Mouse (Mus musculus) limb, embryonic 11.5 days (tissue): ENCODE measurements at regions not wholly inside any gene's neighbourhood (a gene's known extent, or its start where the extent isn't known, plus 50 kb on each side); places are given as distances from the start of the nearest gene placed in this dataset.

ENCODE experiments used
- ATAC-seq: fragments of 200-750 bp; cut with Nextera tagmentation; 2 replicates; pipeline ENCODE4 v1.8.0; 2017; ENCODE audit warnings: low read depth; ENCODE audit not compliant: insufficient number of reproducible peaks, low FRiP score, low TSS enrichment
- DNase-seq: peaks from one replicate; pipeline ENCODE4 v3.0.0-alpha.2; 2015; ENCODE audit warnings: low spot score
- H3K27ac ChIP-seq: fragments of 300-500 bp; sonication (generic); replicated peaks from 2 replicates; pipeline ENCODE4 v1.5.1; 2014; ENCODE audit warnings: low read depth, mild to moderate bottlenecking, low read length
- H3K27me3 ChIP-seq: fragments of 300-500 bp; sonication (generic); 2 replicates; pipeline ENCODE4 v1.6.1; 2014; ENCODE audit warnings: mild to moderate bottlenecking, low read length, mixed read lengths; ENCODE audit not compliant: control insufficient read depth, insufficient read depth
- H3K36me3 ChIP-seq: fragments of 300-500 bp; sonication (generic); 2 replicates; pipeline ENCODE4 v1.6.1; 2014; ENCODE audit warnings: mild to moderate bottlenecking, low read length, moderate library complexity, mixed read lengths; ENCODE audit not compliant: control insufficient read depth, insufficient read depth
- H3K4me1 ChIP-seq: fragments of 300-500 bp; sonication (generic); 2 replicates; pipeline ENCODE4 v1.6.1; 2014; ENCODE audit warnings: low read length, mixed read lengths; ENCODE audit not compliant: control insufficient read depth, insufficient read depth
- H3K4me2 ChIP-seq: fragments of 300-500 bp; sonication (generic); 2 replicates; pipeline ENCODE4 v1.6.1; 2014; ENCODE audit warnings: low read depth, mild to moderate bottlenecking, moderate library complexity; ENCODE audit not compliant: severe bottlenecking
- H3K4me3 ChIP-seq: fragments of 300-500 bp; sonication (generic); 2 replicates; pipeline ENCODE4 v1.5.1; 2014; ENCODE audit warnings: low read depth, low read length
- H3K9ac ChIP-seq: fragments of 300-500 bp; sonication (generic); 2 replicates; pipeline ENCODE4 v1.6.1; 2014; ENCODE audit warnings: mild to moderate bottlenecking, low read length
- H3K9me3 ChIP-seq: fragments of 300-500 bp; sonication (generic); 2 replicates; pipeline ENCODE4 v1.6.1; 2016; ENCODE audit warnings: low read length; ENCODE audit not compliant: control insufficient read depth
- WGBS: fragments of 180-500 bp; shearing (Covaris S2); extraction: QIAGEN DNeasy Blood & Tissue Kit; methylation state at CpG from one replicate; pipeline ENCODE4 v1.1.7; 2014; 5-methylcytosine and 5-hydroxymethylcytosine counted together

DNA sequence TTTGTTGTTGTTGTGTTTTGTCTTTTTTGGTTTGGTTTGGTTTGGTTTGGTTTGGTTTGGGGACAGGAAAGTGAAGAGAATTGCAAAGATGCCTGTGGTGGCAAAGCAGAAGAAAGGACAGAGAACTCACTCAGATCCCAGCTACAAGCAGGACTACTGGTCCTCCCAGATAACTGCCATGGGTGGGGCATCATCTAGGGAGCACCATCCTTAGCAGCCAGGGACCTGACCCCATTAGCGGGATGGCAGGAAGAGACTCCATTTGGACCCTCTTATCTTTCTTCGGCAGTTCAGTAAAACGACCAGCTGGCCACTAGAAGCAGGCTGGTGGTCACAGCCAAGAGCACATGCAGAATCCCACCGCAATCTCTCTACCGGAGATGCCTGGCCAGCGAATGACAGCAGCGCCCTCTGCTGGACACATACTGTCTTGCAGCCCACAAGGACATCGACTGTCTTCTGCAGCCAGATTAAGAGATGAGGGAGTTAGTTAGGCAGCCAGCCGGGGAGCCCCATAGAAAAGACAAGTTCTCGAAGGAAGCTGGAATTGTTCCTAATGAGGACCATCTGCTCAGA lies 119.8 kb downstream of the Gm9195 start:
- DNase-seq (peak; percentile 88), ATAC-seq (peak; percentile 39; the same call in 1 of the 2 replicates)
- H3K4me2 ChIP-seq, result no peak overlapping the region

GRCm38 (mm10) chr14:72360829-72361520 lies 130.7 kb downstream of the Gm9195 start:
- H3K9ac ChIP-seq, result no peak overlapping the region
- no peaks in the 10 kb centered on the region for H3K36me3 ChIP-seq
- no peaks in the 10 kb centered on the region for H3K9me3 ChIP-seq
- 82% methylated on average over 4 of the region's 4 CpGs for WGBS
- no peaks in the 10 kb centered on the region for H3K27me3 ChIP-seq
- H3K27ac ChIP-seq, result no peak overlapping the region
- H3K4me3 ChIP-seq, result no peak overlapping the region
- DNase-seq, result no peak
- no peaks in the 10 kb centered on the region for H3K4me1 ChIP-seq
- no peak overlapping the region for H3K4me2 ChIP-seq
- ATAC-seq, result no peak

More for the DNA sequence above, 119.8 kb downstream of the Gm9195 start:
- Histone ChIP-seq H3K27ac (no peak overlapping the region), H3K9me3 (no peaks in the 10 kb centered on the region), H3K27me3 (no peaks in the 10 kb centered on the region), H3K9ac (no peak overlapping the region), H3K4me3 (no peak overlapping the region), H3K4me1 (no peaks in the 10 kb centered on the region), H3K36me3 (no peaks in the 10 kb centered on the region)
- WGBS, result 4% methylated on average over 10 of the region's 10 CpGs

GRCm38 (mm10) chr14:72360181-72360580 lies 131.5 kb downstream of the Gm9195 start:
- Histone ChIP-seq H3K36me3 (no peaks in the 10 kb centered on the region), H3K4me3 (no peak overlapping the region), H3K4me2 (no peak overlapping the region), H3K27me3 (no peaks in the 10 kb centered on the region), H3K4me1 (no peaks in the 10 kb centered on the region), H3K9ac (no peak overlapping the region), H3K9me3 (no peaks in the 10 kb centered on the region), H3K27ac (no peak overlapping the region)
- WGBS, result 91% methylated on average over 7 of the region's 7 CpGs
- DNase-seq (no peak), ATAC-seq (no peak)

DNA sequence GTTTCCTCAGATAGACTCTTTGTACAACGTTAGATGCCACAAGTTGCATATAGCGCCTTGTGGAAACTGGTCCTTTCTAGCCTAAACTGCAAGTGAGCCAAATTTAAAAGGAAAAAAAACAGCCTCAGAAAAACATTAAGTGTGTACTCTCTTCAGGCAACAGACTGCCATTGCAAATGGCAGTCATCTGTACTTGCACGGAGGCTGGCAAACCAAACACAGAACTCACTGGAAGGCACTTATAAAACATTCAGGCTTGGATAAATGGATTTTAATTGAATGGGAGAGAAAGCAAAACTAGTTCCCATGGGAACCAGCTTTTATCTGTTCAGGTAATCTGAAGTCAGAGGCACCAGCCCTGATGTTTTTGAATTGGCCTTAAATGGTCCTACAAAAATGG lies 133.7 kb downstream of the Gm9195 start:
- no peaks in the 10 kb centered on the region for H3K9me3 ChIP-seq
- no peak for ATAC-seq
- no peak overlapping the region for H3K9ac ChIP-seq
- 92% methylated on average over 3 of the region's 3 CpGs for WGBS
- H3K4me2 ChIP-seq, result no peak overlapping the region
- no peak for DNase-seq
- no peak overlapping the region for H3K4me3 ChIP-seq
- no peaks in the 10 kb centered on the region for H3K4me1 ChIP-seq
- no peaks in the 10 kb centered on the region for H3K27me3 ChIP-seq
- H3K36me3 ChIP-seq, result no peaks in the 10 kb centered on the region
- H3K27ac ChIP-seq, result no peak overlapping the region

DNA sequence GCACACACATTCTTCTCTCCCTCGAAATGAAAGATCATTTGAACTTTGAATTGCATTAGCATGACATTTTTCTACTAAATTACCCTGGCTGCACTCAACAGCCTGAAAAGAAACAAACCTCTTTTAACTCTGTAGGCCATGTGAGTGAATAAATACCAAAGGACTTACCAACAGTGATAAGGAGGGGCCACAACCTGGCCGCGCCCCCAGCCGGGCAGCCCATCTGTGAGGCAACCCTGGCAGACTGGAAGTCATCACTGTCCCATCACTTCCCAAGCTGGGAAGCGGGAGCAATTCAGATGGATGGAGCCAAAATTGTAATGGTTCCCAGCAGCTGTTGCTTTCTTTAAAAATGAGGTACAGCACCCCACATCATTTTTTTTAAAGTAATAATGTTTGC lies 149.5 kb downstream of the Gm9195 start:
- no peaks in the 10 kb centered on the region for H3K4me1 ChIP-seq
- no peaks in the 10 kb centered on the region for H3K36me3 ChIP-seq
- 59% methylated on average over 5 of the region's 5 CpGs for WGBS
- H3K4me3 ChIP-seq, result no peak overlapping the region
- no peaks in the 10 kb centered on the region for H3K9me3 ChIP-seq
- no peak overlapping the region for H3K4me2 ChIP-seq
- H3K27me3 ChIP-seq, result no peaks in the 10 kb centered on the region
- H3K27ac ChIP-seq, result no peak overlapping the region
- H3K9ac ChIP-seq, result no peak overlapping the region
- DNase-seq (no peak), ATAC-seq (no peak)

GRCm38 (mm10) chr14:72341590-72342154 lies 150.0 kb downstream of the Gm9195 start:
- Histone ChIP-seq H3K9ac (no peak overlapping the region), H3K27me3 (no peaks in the 10 kb centered on the region), H3K4me1 (no peaks in the 10 kb centered on the region), H3K4me2 (no peak overlapping the region), H3K27ac (no peak overlapping the region), H3K36me3 (no peaks in the 10 kb centered on the region), H3K4me3 (no peak overlapping the region), H3K9me3 (no peaks in the 10 kb centered on the region)
- ATAC-seq (no peak), DNase-seq (no peak)
- 73% methylated on average over 14 of the region's 14 CpGs for WGBS

DNA sequence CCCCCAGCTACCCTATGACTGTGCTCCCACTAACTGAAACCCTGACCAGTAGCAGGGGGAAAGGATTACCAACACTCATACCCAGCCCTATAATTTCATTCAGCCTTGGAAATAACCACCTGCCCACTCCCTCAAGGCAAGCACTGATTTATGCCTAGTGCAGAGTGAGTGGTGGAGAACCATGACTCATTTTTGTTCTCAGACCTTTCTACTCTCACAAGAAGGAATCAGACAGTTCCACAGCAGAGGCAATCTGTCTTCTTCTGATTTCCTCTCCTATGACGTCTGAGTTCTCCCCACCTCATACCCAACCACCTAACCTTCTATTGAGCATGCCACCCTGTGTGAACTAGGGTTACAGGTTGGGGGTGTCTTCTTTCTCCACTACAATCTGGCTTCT lies 153.6 kb downstream of the Gm9195 start:
- no peaks in the 10 kb centered on the region for H3K9me3 ChIP-seq
- 62% methylated on average over 1 of the region's 1 CpGs for WGBS
- no peak overlapping the region for H3K9ac ChIP-seq

GRCm38 (mm10) chr14:72303856-72304255 lies 187.8 kb downstream of the Gm9195 start:
- Histone ChIP-seq H3K9me3 (no peaks in the 10 kb centered on the region), H3K4me3 (no peak overlapping the region), H3K9ac (no peak overlapping the region), H3K4me2 (no peak overlapping the region), H3K27ac (no peak overlapping the region), H3K36me3 (no peaks in the 10 kb centered on the region), H3K4me1 (no peaks in the 10 kb centered on the region), H3K27me3 (no peaks in the 10 kb centered on the region)
- DNase-seq, result no peak
- no peak for ATAC-seq

More for the DNA sequence above, 153.6 kb downstream of the Gm9195 start:
- Histone ChIP-seq H3K4me3 (no peak overlapping the region), H3K4me1 (no peaks in the 10 kb centered on the region), H3K27me3 (no peaks in the 10 kb centered on the region), H3K36me3 (no peaks in the 10 kb centered on the region), H3K27ac (no peak overlapping the region), H3K4me2 (no peak overlapping the region)
- no peak for ATAC-seq
- no peak for DNase-seq
